In genomic region chr6:37276181-37276580, GRCm38 (mm10) we compare ENCODE assay signal across 19 mouse cellular contexts.
"Had no signal": no experiment of that assay in that cellular context is flagged by ENCODE, and none has a peak within 500 bp of the region (broad histone marks: within the 10 kb centered on the region; RNA-seq: fewer than 3 reads in every experiment).

No protein-coding gene starts in this region.

- ATAC-seq: liver, embryonic 12.5 days; midbrain, embryonic 13.5 days had no signal

- H3K27me3 ChIP-seq: limb, embryonic 13.5 days; liver, embryonic 12.5 days; liver, embryonic 15.5 days; midbrain, embryonic 13.5 days; neural tube, embryonic 12.5 days; neural tube, embryonic 15.5 days had no signal

- H3K4me3 ChIP-seq: limb, embryonic 10.5 days; limb, embryonic 13.5 days; liver, embryonic 12.5 days; liver, embryonic 15.5 days; megakaryocyte, embryonic 14.5 days; midbrain, embryonic 10.5 days; midbrain, embryonic 13.5 days; neural tube, embryonic 12.5 days; neural tube, embryonic 15.5 days had no signal

- DNase-seq: kidney, adult 2 months; kidney, postnatal 25 days; liver; lung, adult 2 months; right cerebral cortex, adult 18-20 months; right cerebral cortex, postnatal 14 days; right cerebral cortex, postnatal 4 days; thymus, adult 2 months; thymus, postnatal 14 days; thymus, postnatal 4 days had no signal

- H3K4me2 ChIP-seq: limb, embryonic 13.5 days; liver, embryonic 12.5 days; liver, embryonic 15.5 days; midbrain, embryonic 13.5 days; neural tube, embryonic 12.5 days; neural tube, embryonic 15.5 days had no signal

- H3K36me3 ChIP-seq: limb, embryonic 10.5 days; limb, embryonic 13.5 days; liver, embryonic 12.5 days; liver, embryonic 15.5 days; midbrain, embryonic 10.5 days; midbrain, embryonic 13.5 days; neural tube, embryonic 12.5 days; neural tube, embryonic 15.5 days had no signal
